Mouse (Mus musculus): ENCODE results near the gene Gm4836. TPM values are rescaled to one million over a fixed set of nuclear protein-coding genes. Genes with fewer than 3 reads are reported as not detected.
"Not testable (repeated sequence)": the region's sequence is repeated elsewhere in the genome, so short reads cannot be mapped to it uniquely, and the experiment has no call there.

The Gm4836 gene
- total RNA-seq (2014; rRNA removed) (not detected in 2 replicates), polyA plus RNA-seq (2015; fragmentation: Nextera tagmentation; extraction: Ambion mirVana) (not detected in 2 replicates)

GRCm38 (mm10) chrX:28293532-28293931, at the start of gene Gm4836:
Gene Gm4836 (minus strand): TSS chrX:28293632.
- H3K9ac ChIP-seq (replicated peaks; ENCODE audit: low read length); ATAC-seq; H3K4me1 ChIP-seq (ENCODE audit: insufficient read depth, low read length); H3K27ac ChIP-seq; H3K4me3 ChIP-seq (ENCODE audit: low read length); H3K4me2 ChIP-seq (ENCODE audit: low read depth, low read length); H3K36me3 ChIP-seq (ENCODE audit: insufficient read depth, low read length); H3K9me3 ChIP-seq (ENCODE audit: low read length); DNase-seq (ENCODE audit: low spot score); H3K27me3 ChIP-seq (ENCODE audit: insufficient read depth, low read length): not testable (repeated sequence)
- WGBS = no CpG with 5 or more reads among the region's 6 CpGs
